Mouse (Mus musculus): Measurements from ENCODE around the gene Haus2. TPM values are rescaled to one million over a fixed set of nuclear protein-coding genes. Genes with fewer than 3 reads are reported as not detected.
"Not testable (repeated sequence)": the region's sequence is repeated elsewhere in the genome, so short reads cannot be mapped to it uniquely, and the experiment has no call there.

The Haus2 gene
- 36.6 and 36.7 TPM in 2 replicates for polyA plus RNA-seq (2016; fragmentation: Nextera tagmentation; extraction: Ambion mirVana)

DNA sequence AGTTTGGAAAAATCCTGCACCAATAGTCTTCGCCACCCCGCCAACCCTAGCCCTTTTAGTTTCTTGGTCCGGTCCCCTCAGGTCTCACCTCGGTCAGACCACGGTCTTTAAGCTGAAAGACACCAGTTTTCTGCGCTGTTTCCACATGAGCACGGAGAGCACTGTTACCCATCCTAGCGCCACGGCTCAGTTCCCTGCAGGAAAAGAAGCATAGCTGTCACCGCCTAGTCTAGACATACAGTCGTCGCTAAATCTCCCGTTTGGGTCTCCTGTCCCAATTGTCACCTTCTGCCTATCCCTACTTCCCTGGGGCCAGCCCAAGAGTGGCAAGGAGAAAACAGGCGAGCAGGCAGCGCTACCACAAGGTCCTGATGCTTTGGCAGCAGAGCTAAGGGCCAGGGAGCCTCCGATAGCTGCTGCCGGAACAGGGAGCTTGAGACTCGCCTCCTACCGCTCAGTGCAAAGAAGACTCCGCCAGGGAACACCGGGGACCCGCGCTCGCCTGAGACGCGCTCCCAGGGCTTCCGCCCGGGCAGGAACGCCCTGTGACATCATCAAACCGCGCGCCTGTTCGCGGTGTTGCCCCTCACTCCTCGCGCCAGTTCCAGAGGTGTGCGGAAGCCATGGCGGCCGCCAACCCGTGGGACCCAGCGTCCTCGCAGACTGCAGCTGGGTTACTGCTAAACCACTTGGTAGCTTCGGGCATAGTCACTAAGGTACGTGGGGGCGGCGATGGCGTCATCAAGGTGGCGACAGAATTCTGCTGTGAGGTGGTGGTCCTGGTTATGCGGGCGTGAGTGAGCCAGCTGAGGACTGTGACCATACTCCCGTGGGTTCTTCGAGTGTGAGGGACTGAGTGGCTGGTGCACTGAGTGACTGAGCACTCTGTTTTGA lies at the start of gene Haus2, which contains the start of gene Lrrc57:
Gene Haus2 (plus strand): TSS at position 554 of the 894 bp plus-strand sequence.
Gene Lrrc57 (minus strand): TSS at position 691 of the 894 bp plus-strand sequence.
- Histone ChIP-seq H3K9me3 (no peaks in the 10 kb centered on the region), H3K36me3 (replicated peaks) (peaks cover 23% of the 10 kb centered on the region; the same call in 1 of the 2 replicates), H3K4me1 (peaks cover 20% of the 10 kb centered on the region), H3K27me3 (no peaks in the 10 kb centered on the region), H3K9ac (peak within 1 kb of the TSS; percentile 85), H3K27ac (peak within 1 kb of the TSS; percentile 90), H3K4me3 (replicated peaks) (peak within 1 kb of the TSS; percentile 88), H3K4me2 (peak within 1 kb of the TSS; percentile 90)
- peak; percentile 96 for ATAC-seq (ENCODE audit: low FRiP score)
- WGBS = under 1% methylated on average over 52 of the region's 52 CpGs

GRCm38 (mm10) chr2:120561524-120561923 lies 47.7 kb upstream of the Haus2 start:
- H3K4me1 ChIP-seq = peaks cover 11% of the 10 kb centered on the region; the same call in 1 of the 2 replicates
- H3K27ac ChIP-seq = no peak overlapping the region
- no peak for ATAC-seq (ENCODE audit: low FRiP score)
- H3K36me3 ChIP-seq (replicated peaks) = 0 out of 2 replicates have a peak, but pooled peaks cover 7% of the 10 kb centered on the region
- 94% methylated on average over 1 of the region's 1 CpGs for WGBS
- H3K9ac ChIP-seq = no peak overlapping the region
- no peak overlapping the region for H3K4me3 ChIP-seq (replicated peaks)
- H3K9me3 ChIP-seq = no peaks in the 10 kb centered on the region
- H3K27me3 ChIP-seq = no peaks in the 10 kb centered on the region
- H3K4me2 ChIP-seq = no peak overlapping the region

GRCm38 (mm10) chr2:120562859-120563234 lies 46.3 kb upstream of the Haus2 start:
- H3K4me1 ChIP-seq = peaks cover 14% of the 10 kb centered on the region
- H3K9ac ChIP-seq = peak overlapping the region; percentile 88
- no peak for ATAC-seq (ENCODE audit: low FRiP score)
- H3K36me3 ChIP-seq (replicated peaks) = 0 out of 2 replicates have a peak, but pooled peaks cover 7% of the 10 kb centered on the region
- peak overlapping the region; percentile 71 for H3K4me3 ChIP-seq (replicated peaks)
- H3K4me2 ChIP-seq = peak overlapping the region; percentile 79
- 26% methylated on average over 9 of the region's 9 CpGs for WGBS
- H3K27ac ChIP-seq = no peak overlapping the region
- no peaks in the 10 kb centered on the region for H3K27me3 ChIP-seq
- H3K9me3 ChIP-seq = no peaks in the 10 kb centered on the region

DNA sequence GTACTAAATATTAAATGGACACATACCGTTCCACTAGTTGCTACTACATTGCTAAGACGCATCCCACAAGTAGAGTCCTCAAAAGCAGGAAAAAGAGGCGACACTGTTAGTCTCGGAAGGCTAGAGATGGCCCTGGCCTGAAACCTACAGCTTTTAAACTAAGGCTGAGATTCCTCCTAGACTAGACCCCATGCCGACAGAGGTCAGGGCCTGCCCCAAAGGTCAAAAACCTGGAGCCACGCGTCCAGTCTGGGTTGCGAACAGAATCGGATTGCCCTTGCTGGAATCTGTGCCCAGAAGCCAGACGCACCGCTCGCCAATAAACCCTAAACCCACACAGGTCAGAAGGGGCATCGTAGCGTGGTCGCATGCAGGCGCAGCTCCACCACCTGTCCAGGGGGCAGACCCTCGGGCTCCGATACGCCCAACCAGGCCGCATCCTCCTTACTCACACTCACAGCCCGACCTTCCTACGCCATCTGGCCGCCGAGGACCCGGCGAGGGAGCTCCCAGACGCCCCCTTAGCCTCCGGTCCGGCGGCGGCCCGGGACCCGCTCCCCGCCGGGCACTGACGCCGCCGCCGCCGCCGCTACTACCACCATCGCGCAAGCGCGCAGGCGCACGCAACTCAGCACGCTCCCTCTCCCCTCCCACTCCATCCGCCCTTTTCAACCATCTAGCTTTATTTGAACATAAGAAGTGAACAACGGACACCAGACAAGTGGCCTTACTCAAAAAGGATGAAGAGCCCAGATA lies 45.8 kb upstream of the Haus2 start, which contains the start of gene Zfp106:
Gene Zfp106 (minus strand): TSS at position 609 of the 756 bp plus-strand sequence.
- Histone ChIP-seq H3K4me1 (peaks cover 19% of the 10 kb centered on the region), H3K36me3 (replicated peaks) (0 out of 2 replicates have a peak, but pooled peaks cover 7% of the 10 kb centered on the region), H3K9me3 (no peaks in the 10 kb centered on the region), H3K27me3 (no peaks in the 10 kb centered on the region), H3K9ac (peak within 1 kb of the TSS; percentile 88), H3K4me2 (peak within 1 kb of the TSS; percentile 79), H3K4me3 (replicated peaks) (peak within 1 kb of the TSS; percentile 71), H3K27ac (peak within 1 kb of the TSS; percentile 79)
- ATAC-seq (ENCODE audit: low FRiP score) = peak; percentile 85
- 1% methylated on average over 50 of the region's 50 CpGs for WGBS

DNA sequence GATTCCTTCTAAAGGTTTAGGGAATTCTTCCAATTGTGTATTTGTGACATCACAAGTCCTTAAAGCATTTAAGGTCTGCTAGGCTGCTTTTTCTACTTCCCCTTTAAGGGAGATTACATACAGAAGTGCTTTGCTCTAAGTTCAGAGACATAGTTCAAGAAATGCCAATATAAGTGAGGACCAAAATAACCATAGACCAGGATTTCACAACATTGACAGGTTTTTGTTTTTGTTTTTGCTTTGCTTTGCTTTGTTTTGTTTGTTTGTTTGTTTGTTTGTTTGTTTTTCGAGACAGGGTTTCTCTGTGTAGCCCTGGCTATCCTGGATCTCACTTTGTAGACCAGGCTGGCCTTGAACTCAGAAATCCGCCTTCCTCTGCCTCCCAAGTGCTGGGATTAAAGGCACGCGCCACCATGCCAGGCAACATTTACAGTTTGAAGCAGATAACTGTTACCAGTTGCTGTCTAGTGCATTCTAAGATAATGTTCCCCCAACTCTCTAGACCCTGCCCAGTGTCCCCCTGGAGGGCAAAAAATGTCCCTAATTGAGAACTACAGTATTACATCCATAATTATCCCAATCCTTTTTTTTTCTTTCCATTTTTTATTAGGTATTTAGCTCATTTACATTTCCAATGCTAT lies 44.5 kb upstream of the Haus2 start:
- H3K4me2 ChIP-seq; H3K27ac ChIP-seq; H3K4me3 ChIP-seq (replicated peaks); H3K27me3 ChIP-seq; H3K9ac ChIP-seq; ATAC-seq (ENCODE audit: low FRiP score); H3K9me3 ChIP-seq; H3K36me3 ChIP-seq (replicated peaks): not testable (repeated sequence)
- H3K4me1 ChIP-seq = peaks cover 29% of the 10 kb centered on the region
- WGBS = 93% methylated on average over 4 of the region's 4 CpGs

DNA sequence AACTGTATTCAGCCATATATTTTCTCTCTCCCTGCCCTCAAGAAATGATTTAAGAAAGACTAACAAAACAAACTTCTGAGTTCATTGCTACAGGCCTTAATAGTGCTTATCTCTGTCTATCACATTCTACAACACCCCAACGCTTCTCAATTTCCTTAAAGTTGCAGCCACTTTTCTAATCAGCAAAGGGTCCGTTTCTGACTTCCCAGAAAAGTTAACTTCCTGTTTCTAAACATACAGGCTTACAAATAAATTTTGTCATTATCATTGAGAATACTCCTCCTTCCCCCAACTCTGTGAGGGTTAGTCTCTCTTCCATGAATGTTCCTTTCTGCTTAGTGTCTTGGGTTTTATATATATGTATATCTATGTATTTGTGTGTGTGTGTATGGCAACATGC lies 43.8 kb upstream of the Haus2 start:
- ATAC-seq (ENCODE audit: low FRiP score) = no peak
- H3K27ac ChIP-seq = no peak overlapping the region
- whole genome bisulfite sequencing = 91% methylated on average over 2 of the region's 2 CpGs

DNA sequence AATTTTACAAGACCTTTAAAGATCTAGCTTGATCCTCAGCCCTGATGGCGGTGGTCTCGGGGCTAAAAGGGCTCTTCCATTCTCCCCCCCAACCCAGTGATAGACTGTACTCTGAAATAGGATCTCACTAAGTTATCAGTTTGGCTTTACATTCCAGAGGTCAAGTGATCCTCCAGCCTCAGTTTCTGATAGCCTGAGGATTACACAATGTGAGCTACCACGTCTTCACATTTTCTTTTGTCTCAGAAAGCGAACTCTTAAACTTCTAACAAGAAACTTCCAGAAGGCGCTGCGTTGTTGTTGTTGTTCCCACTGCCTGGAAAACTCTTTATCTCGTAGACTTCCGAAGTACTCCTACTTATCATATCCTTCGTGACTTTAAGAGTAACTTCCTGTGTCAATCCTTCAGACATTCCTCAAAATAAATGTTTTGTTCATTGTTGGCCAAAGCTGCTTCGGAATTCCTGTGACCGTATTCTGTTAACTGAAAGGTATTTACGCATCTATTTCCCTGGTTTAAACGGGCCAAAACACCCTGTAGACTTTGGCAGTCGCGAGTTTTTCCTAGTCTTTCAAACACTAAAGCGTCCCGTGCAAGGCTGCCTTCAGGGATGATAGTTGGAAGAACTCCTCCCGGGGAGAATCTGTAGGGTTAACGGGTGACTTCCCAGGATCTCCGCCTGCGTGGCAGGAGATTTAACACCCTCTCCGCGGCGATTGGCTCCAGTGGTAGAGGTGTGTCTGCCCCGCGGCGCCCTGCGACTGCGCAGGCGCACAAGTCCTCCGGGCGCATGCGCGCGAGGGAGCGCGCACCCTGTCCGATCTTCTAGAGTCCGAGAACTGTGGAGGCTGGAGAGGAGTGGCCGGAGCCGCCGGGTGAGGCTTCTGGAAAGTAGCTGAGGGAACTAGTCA lies 42.0 kb upstream of the Haus2 start, which contains the start of gene Snap23:
Gene Snap23 (plus strand): TSS at position 786 of the 912 bp plus-strand sequence.
- Histone ChIP-seq H3K27me3 (no peaks in the 10 kb centered on the region), H3K4me1 (peaks cover 26% of the 10 kb centered on the region), H3K4me2 (peak within 1 kb of the TSS; percentile 73), H3K4me3 (replicated peaks) (peak within 1 kb of the TSS; percentile 70), H3K9me3 (no peaks in the 10 kb centered on the region), H3K27ac (peak within 1 kb of the TSS; percentile 78), H3K36me3 (replicated peaks) (peaks cover 9% of the 10 kb centered on the region), H3K9ac (peak within 1 kb of the TSS; percentile 79)
- WGBS = 2% methylated on average over 42 of the region's 42 CpGs
- ATAC-seq (ENCODE audit: low FRiP score) = peak; percentile 93

More for the DNA sequence above, 43.8 kb upstream of the Haus2 start:
- Histone ChIP-seq H3K9me3 (no peaks in the 10 kb centered on the region), H3K4me2 (no peak overlapping the region), H3K4me1 (peaks cover 29% of the 10 kb centered on the region), H3K36me3 (replicated peaks) (0 out of 2 replicates have a peak, but pooled peaks cover 6% of the 10 kb centered on the region), H3K9ac (no peak overlapping the region), H3K27me3 (no peaks in the 10 kb centered on the region), H3K4me3 (replicated peaks) (no peak overlapping the region)

GRCm38 (mm10) chr2:120567798-120568320 lies 41.3 kb upstream of the Haus2 start:
- peaks cover 9% of the 10 kb centered on the region for H3K36me3 ChIP-seq (replicated peaks)
- ATAC-seq (ENCODE audit: low FRiP score) = peak; percentile 78
- peaks cover 23% of the 10 kb centered on the region for H3K4me1 ChIP-seq
- H3K9ac ChIP-seq = peak overlapping the region; percentile 79
- peak overlapping the region; percentile 70 for H3K4me3 ChIP-seq (replicated peaks)
- H3K27ac ChIP-seq = peak overlapping the region; percentile 78
- H3K4me2 ChIP-seq = peak overlapping the region; percentile 73
- no peaks in the 10 kb centered on the region for H3K27me3 ChIP-seq
- H3K9me3 ChIP-seq = no peaks in the 10 kb centered on the region
- under 1% methylated on average over 22 of the region's 22 CpGs for WGBS

- Histone ChIP-seq H3K4me2 (no peak overlapping the region), H3K36me3 (replicated peaks) (peaks cover 9% of the 10 kb centered on the region), H3K9me3 (no peaks in the 10 kb centered on the region), H3K4me3 (replicated peaks) (no peak overlapping the region), H3K27me3 (no peaks in the 10 kb centered on the region), H3K9ac (no peak overlapping the region), H3K27ac (no peak overlapping the region), H3K4me1 (peaks cover 19% of the 10 kb centered on the region)
- WGBS = 94% methylated on average over 3 of the region's 3 CpGs
- no peak for ATAC-seq (ENCODE audit: low FRiP score)
Measured at GRCm38 (mm10) chr2:120571081-120571480, 38.1 kb upstream of the Haus2 start.

- not testable (repeated sequence) for H3K27ac ChIP-seq; H3K36me3 ChIP-seq (replicated peaks); H3K4me3 ChIP-seq (replicated peaks); ATAC-seq (ENCODE audit: low FRiP score); H3K9ac ChIP-seq; H3K27me3 ChIP-seq; H3K4me2 ChIP-seq; H3K9me3 ChIP-seq
- peaks cover 15% of the 10 kb centered on the region for H3K4me1 ChIP-seq
- 91% methylated on average over 3 of the region's 3 CpGs for WGBS
Measured at GRCm38 (mm10) chr2:120572161-120572560, 37.0 kb upstream of the Haus2 start.

DNA sequence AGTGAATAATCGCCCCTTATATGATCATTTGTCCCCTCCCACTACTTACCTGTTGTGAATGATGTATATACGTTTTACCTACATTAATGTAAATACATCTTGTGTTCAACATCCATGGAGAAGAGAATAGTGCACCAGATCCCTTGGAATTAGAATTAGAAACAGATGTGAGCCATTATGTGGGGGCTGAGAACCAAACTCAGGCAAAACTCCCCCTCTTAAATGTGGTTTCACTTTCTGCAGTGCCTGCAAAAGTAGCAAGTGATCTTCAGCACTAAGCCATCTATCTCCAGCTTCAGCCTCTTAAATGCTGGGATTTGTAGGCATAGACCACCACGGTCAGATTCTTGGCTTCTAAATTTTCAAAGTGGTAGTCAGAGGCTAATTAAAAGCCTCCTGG lies 34.1 kb upstream of the Haus2 start:
- Histone ChIP-seq H3K4me2 (no peak overlapping the region), H3K9me3 (no peaks in the 10 kb centered on the region), H3K4me3 (replicated peaks) (no peak overlapping the region), H3K4me1 (no peaks in the 10 kb centered on the region), H3K27me3 (no peaks in the 10 kb centered on the region), H3K9ac (no peak overlapping the region), H3K27ac (no peak overlapping the region), H3K36me3 (replicated peaks) (peaks cover 9% of the 10 kb centered on the region)
- no peak for ATAC-seq (ENCODE audit: low FRiP score)
- 88% methylated on average over 3 of the region's 3 CpGs for WGBS
